Comparison of ENCODE assay signal across 14 mouse cellular contexts in genomic region chr3:57604618-57605015, GRCm38 (mm10). TPM values are rescaled to one million over a fixed set of nuclear protein-coding genes. Genes with fewer than 3 reads are reported as not detected.
A peak's percentile ranks its signal among the peaks of the same experiment; 100 is the strongest.
DNase-seq lines count a peak whose midpoint lies in the region; ATAC-seq lines count a peak whose summit lies in the region.
"Had no signal": no experiment of that assay in that cellular context is flagged by ENCODE, and none has a peak within 500 bp of the region (broad histone marks: within the 10 kb centered on the region; RNA-seq: fewer than 3 reads in every experiment).

No protein-coding gene starts in this region.

- no peaks in the 10 kb centered on the region for H3K9me3 ChIP-seq in limb, embryonic 13.5 days
- no peaks in the 10 kb centered on the region for H3K9me3 ChIP-seq in limb, embryonic 10.5 days (replicated peaks)
- no peaks in the 10 kb centered on the region for H3K9me3 ChIP-seq in heart, embryonic 15.5 days (replicated peaks)
- H3K9me3 ChIP-seq: embryonic facial prominence, embryonic 12.5 days; hindbrain, embryonic 15.5 days had no signal

- H3K4me1 ChIP-seq in limb, embryonic 13.5 days = peaks cover 10% of the 10 kb centered on the region
- no peaks in the 10 kb centered on the region for H3K4me1 ChIP-seq in limb, embryonic 10.5 days
- H3K4me1 ChIP-seq in brown adipose tissue, adult 24 weeks (ENCODE audit: control insufficient read depth, insufficient read depth, insufficient read length, low read length) = peaks cover 24% of the 10 kb centered on the region
- H3K4me1 ChIP-seq in heart, embryonic 15.5 days (replicated peaks) = no peaks in the 10 kb centered on the region
- H3K4me1 ChIP-seq: embryonic facial prominence, embryonic 12.5 days; hindbrain, embryonic 15.5 days had no signal

- no peaks in the 10 kb centered on the region for H3K36me3 ChIP-seq in limb, embryonic 13.5 days
- H3K36me3 ChIP-seq in limb, embryonic 10.5 days = no peaks in the 10 kb centered on the region
- H3K36me3 ChIP-seq in heart, embryonic 15.5 days = no peaks in the 10 kb centered on the region
- H3K36me3 ChIP-seq: embryonic facial prominence, embryonic 12.5 days; hindbrain, embryonic 15.5 days had no signal

- H3K9ac ChIP-seq in limb, embryonic 13.5 days = no peak overlapping the region
- no peak overlapping the region for H3K9ac ChIP-seq in heart, embryonic 15.5 days
- H3K9ac ChIP-seq: embryonic facial prominence, embryonic 12.5 days; hindbrain, embryonic 15.5 days had no signal

- peak overlapping the region; percentile 65; the same call in 1 of the 2 replicates for H3K27ac ChIP-seq in limb, embryonic 13.5 days
- no peak overlapping the region for H3K27ac ChIP-seq in limb, embryonic 10.5 days
- peak overlapping the region; percentile 98 for H3K27ac ChIP-seq in brown adipose tissue, adult 24 weeks (replicated peaks; ENCODE audit: low read depth, low read length)
- H3K27ac ChIP-seq in heart, embryonic 15.5 days = peak overlapping the region; percentile 60; the same call in 1 of the 2 replicates
- H3K27ac ChIP-seq: embryonic facial prominence, embryonic 12.5 days; hindbrain, embryonic 15.5 days had no signal

- peak; percentile 89 for ATAC-seq in limb, embryonic 13.5 days (ENCODE audit: low FRiP score, low read depth)
- no peak for ATAC-seq in heart, embryonic 15.5 days (replicated peaks; ENCODE audit: insufficient number of reproducible peaks, insufficient read depth, low FRiP score, low read depth)
- no peak for ATAC-seq in megakaryocyte, adult 5-6 weeks (ENCODE audit: poor library complexity, severe bottlenecking)

- WGBS in limb, embryonic 13.5 days = 11% methylated on average over 1 of the region's 1 CpGs
- WGBS in limb, embryonic 10.5 days = 58% methylated on average over 1 of the region's 1 CpGs
- 56% methylated on average over 1 of the region's 1 CpGs for WGBS in heart, embryonic 15.5 days

- no peak overlapping the region for H3K4me3 ChIP-seq in limb, embryonic 13.5 days
- H3K4me3 ChIP-seq in limb, embryonic 10.5 days = no peak overlapping the region
- H3K4me3 ChIP-seq in brown adipose tissue, adult 24 weeks (ENCODE audit: insufficient read depth, low read depth, low read length) = no peak overlapping the region
- H3K4me3 ChIP-seq in heart, embryonic 15.5 days = no peak overlapping the region
- H3K4me3 ChIP-seq: embryonic facial prominence, embryonic 12.5 days; hindbrain, embryonic 15.5 days had no signal

- no peaks in the 10 kb centered on the region for H3K27me3 ChIP-seq in limb, embryonic 13.5 days
- no peaks in the 10 kb centered on the region for H3K27me3 ChIP-seq in limb, embryonic 10.5 days (ENCODE audit: low read depth, poor library complexity, severe bottlenecking)
- H3K27me3 ChIP-seq in heart, embryonic 15.5 days = no peaks in the 10 kb centered on the region
- H3K27me3 ChIP-seq: embryonic facial prominence, embryonic 12.5 days; hindbrain, embryonic 15.5 days had no signal

- no peak overlapping the region for H3K4me2 ChIP-seq in limb, embryonic 13.5 days (replicated peaks)
- H3K4me2 ChIP-seq in heart, embryonic 15.5 days = no peak overlapping the region
- H3K4me2 ChIP-seq: embryonic facial prominence, embryonic 12.5 days; hindbrain, embryonic 15.5 days had no signal

- no peak for DNase-seq in limb, embryonic 10.5 days (ENCODE audit: low spot score)
- peak; percentile 33 for DNase-seq in skeletal muscle tissue, adult 2 months (ENCODE audit: low read depth, low spot score)
- DNase-seq in kidney, postnatal 14 days = no peak
- DNase-seq: cerebellum, adult 18-20 months; kidney, postnatal 10 days; liver; right cerebral cortex, postnatal 14 days had no signal

RNA-seq across cellular contexts. Expression of gene Wwtr1, which starts 28.9 kb away (rescaled TPM):
- polyA plus RNA-seq in limb, embryonic 13.5 days (2015; fragmentation: Nextera tagmentation; extraction: Ambion mirVana) = 25.9 and 27.7 TPM in 2 replicates
- polyA plus RNA-seq in limb, embryonic 10.5 days (2016; fragmentation: Nextera tagmentation; extraction: Ambion mirVana) = 8.3 and 10.7 TPM in 2 replicates
- 27.8 and 28.3 TPM in 2 replicates for polyA plus RNA-seq in brown adipose tissue, adult 24 weeks (2012; ENCODE audit: insufficient read depth, insufficient read length, missing spikeins)
- 18.2 and 18.6 TPM in 2 replicates for polyA plus RNA-seq in heart, embryonic 15.5 days (2015; fragmentation: Nextera tagmentation; extraction: Ambion mirVana)
- 0.05 and 0.13 TPM in 2 replicates for total RNA-seq in megakaryocyte, adult 5-6 weeks (2015)
- total RNA-seq in megakaryocyte, adult 5-6 weeks (2017) = not detected in 2 replicates
- total RNA-seq: megakaryocyte progenitor cell, adult 5-6 weeks had no signal

RNA-seq across cellular contexts. Expression of gene Commd2, which starts 46.9 kb away (rescaled TPM):
- 78.1 and 82.5 TPM in 2 replicates for polyA plus RNA-seq in limb, embryonic 13.5 days (2015; fragmentation: Nextera tagmentation; extraction: Ambion mirVana)
- polyA plus RNA-seq in limb, embryonic 10.5 days (2016; fragmentation: Nextera tagmentation; extraction: Ambion mirVana) = 72.8 and 80.9 TPM in 2 replicates
- polyA plus RNA-seq in brown adipose tissue, adult 24 weeks (2012; ENCODE audit: insufficient read depth, insufficient read length, missing spikeins) = 31.8 and 32.9 TPM in 2 replicates
- polyA plus RNA-seq in heart, embryonic 15.5 days (2015; fragmentation: Nextera tagmentation; extraction: Ambion mirVana) = 39.8 and 43.2 TPM in 2 replicates
- total RNA-seq in megakaryocyte, adult 5-6 weeks (2015) = 39.5 and 48.5 TPM in 2 replicates
- 16.6 and 16.9 TPM in 2 replicates for total RNA-seq in megakaryocyte, adult 5-6 weeks (2017)
